Mouse (Mus musculus): ENCODE data around the gene Spink8. TPM values are rescaled to one million over a fixed set of nuclear protein-coding genes. Genes with fewer than 3 reads are reported as not detected.

Spink8 gene
- polyA plus RNA-seq, 1 experiment = 0.20 TPM

GRCm38 (mm10) chr9:109806695-109807293, 5.3 kb upstream of the Spink8 start:
- Histone ChIP-seq H3K27ac (ENCODE audit: insufficient read depth, low read length) (no peak overlapping the region), H3K27me3 (ENCODE audit: control insufficient read depth, insufficient read depth, low read length) (no peaks in the 10 kb centered on the region), H3K4me3 (replicated peaks; ENCODE audit: insufficient read depth, low read depth, low read length) (no peak overlapping the region), H3K4me1 (ENCODE audit: control insufficient read depth, insufficient read depth, low read length) (no peaks in the 10 kb centered on the region)
- DNase-seq = no peak
- 81% methylated on average over 2 of the region's 2 CpGs for WGBS
- TF ChIP-seq CTCF (IDR thresholded peaks at IDR 0.05; ENCODE audit: borderline replicate concordance, insufficient read depth, low read depth, low read length) (no peak), POLR2A (IDR thresholded peaks at IDR 0.05; ENCODE audit: borderline replicate concordance, insufficient read depth, low read length) (no peak)

DNA sequence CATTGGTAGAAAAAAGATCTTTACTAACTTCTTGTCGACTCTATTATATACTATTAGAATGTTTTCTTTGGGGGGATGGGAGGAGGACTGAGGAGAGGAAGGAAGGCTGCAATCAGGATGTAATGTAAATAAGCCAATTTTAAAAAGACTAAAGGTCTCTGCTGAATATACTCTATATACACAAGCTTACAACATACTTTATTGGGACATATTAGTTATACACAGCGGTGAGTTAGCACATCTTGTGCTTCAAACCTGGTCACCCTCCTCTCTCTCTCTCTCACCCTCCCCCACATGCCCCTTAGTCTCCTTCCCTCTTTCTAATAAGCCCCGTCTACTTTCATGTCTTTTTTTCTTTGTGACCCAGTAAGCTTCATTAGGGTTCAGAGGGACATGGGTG, 4.2 kb upstream of the Spink8 start:
- no peak for TF ChIP-seq CTCF (IDR thresholded peaks at IDR 0.05; ENCODE audit: borderline replicate concordance, insufficient read depth, low read depth, low read length)
- no peak for TF ChIP-seq POLR2A (IDR thresholded peaks at IDR 0.05; ENCODE audit: borderline replicate concordance, insufficient read depth, low read length)
- Histone ChIP-seq H3K4me3 (replicated peaks; ENCODE audit: insufficient read depth, low read depth, low read length) (no peak overlapping the region), H3K27ac (ENCODE audit: insufficient read depth, low read length) (no peak overlapping the region), H3K4me1 (ENCODE audit: control insufficient read depth, insufficient read depth, low read length) (no peaks in the 10 kb centered on the region), H3K27me3 (ENCODE audit: control insufficient read depth, insufficient read depth, low read length) (no peaks in the 10 kb centered on the region)
- DNase-seq = no peak
- 60% methylated on average over 3 of the region's 3 CpGs for WGBS

DNA sequence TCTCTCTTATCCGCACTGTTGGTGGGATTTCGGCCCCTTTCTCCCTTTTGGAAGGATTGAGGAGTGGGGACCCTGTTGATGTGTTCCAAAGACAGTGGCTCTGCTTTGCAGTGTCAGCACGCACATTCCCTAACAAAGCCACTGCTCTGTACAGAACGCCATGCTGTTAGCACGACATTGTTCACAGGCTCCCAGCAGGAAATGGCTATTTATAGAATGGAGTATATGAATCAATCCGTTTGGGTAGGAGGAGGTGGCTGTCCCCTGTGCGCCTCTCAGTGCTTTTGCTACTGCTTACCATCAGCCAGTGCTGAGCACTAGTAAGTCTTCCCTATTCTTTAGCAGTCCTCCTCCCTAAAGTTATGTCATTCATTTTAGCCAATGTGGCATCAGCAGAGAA, 1.3 kb downstream of the Spink8 start:
- Histone ChIP-seq H3K4me3 (replicated peaks; ENCODE audit: insufficient read depth, low read depth, low read length) (no peak overlapping the region), H3K27ac (ENCODE audit: insufficient read depth, low read length) (no peak overlapping the region), H3K27me3 (ENCODE audit: control insufficient read depth, insufficient read depth, low read length) (no peaks in the 10 kb centered on the region), H3K4me1 (ENCODE audit: control insufficient read depth, insufficient read depth, low read length) (peaks cover 4% of the 10 kb centered on the region)
- 8% methylated on average over 7 of the region's 7 CpGs for WGBS
- TF ChIP-seq CTCF (IDR thresholded peaks at IDR 0.05; ENCODE audit: borderline replicate concordance, insufficient read depth, low read depth, low read length) (no peak), POLR2A (IDR thresholded peaks at IDR 0.05; ENCODE audit: borderline replicate concordance, insufficient read depth, low read length) (no peak)
- DNase-seq = peak; percentile 11 to 27

DNA sequence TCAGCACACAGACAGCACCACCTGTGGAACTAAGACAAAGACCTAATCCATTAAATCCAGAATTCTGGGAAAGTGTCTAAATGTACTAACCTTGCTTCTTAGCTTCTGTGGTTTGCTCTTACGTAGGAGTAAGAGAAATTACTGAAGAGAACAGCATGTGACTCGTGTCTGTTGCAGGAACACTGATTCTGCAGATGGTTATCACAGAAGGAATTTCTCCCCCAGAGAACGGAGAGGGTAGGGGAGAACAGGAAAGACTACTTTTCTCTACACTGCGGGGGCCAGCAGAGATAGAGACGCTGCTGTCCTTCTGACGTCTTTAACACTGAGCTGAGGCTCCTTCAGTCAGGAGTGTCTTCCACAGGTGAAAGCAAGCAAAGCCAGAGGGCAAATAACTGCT, 4.3 kb downstream of the Spink8 start:
- 67% methylated on average over 6 of the region's 6 CpGs for WGBS
- TF ChIP-seq POLR2A (IDR thresholded peaks at IDR 0.05; ENCODE audit: borderline replicate concordance, insufficient read depth, low read length) (no peak), CTCF (IDR thresholded peaks at IDR 0.05; ENCODE audit: borderline replicate concordance, insufficient read depth, low read depth, low read length) (no peak)
- DNase-seq = no peak
- Histone ChIP-seq H3K4me1 (ENCODE audit: control insufficient read depth, insufficient read depth, low read length) (peaks cover 4% of the 10 kb centered on the region), H3K4me3 (replicated peaks; ENCODE audit: insufficient read depth, low read depth, low read length) (no peak overlapping the region), H3K27me3 (ENCODE audit: control insufficient read depth, insufficient read depth, low read length) (no peaks in the 10 kb centered on the region), H3K27ac (ENCODE audit: insufficient read depth, low read length) (no peak overlapping the region)

DNA sequence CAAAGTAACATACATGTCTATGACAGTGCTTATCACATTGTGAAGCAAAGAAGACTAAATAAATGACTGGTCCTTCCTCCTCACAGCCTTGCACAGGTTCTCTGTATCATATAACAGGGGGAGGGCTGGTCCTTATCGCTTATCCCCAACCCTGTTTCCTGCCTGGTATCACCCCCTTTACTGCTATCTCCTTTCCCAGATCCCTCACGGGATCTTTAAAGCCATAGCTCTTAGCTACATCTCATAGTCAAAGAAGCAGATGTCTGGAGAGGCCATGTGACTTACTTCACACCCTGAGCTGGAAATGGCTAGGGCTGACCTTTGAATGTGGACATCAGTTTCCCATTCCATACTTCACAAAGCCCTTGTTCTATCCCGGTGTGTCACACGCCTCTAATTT, 13.7 kb downstream of the Spink8 start:
- 70% methylated on average over 4 of the region's 4 CpGs for WGBS
- no peak for TF ChIP-seq POLR2A (IDR thresholded peaks at IDR 0.05; ENCODE audit: borderline replicate concordance, insufficient read depth, low read length)
- TF ChIP-seq CTCF (IDR thresholded peaks at IDR 0.05; ENCODE audit: borderline replicate concordance, insufficient read depth, low read depth, low read length) = no peak
- DNase-seq = no peak
- Histone ChIP-seq H3K27me3 (ENCODE audit: control insufficient read depth, insufficient read depth, low read length) (no peaks in the 10 kb centered on the region), H3K27ac (ENCODE audit: insufficient read depth, low read length) (no peak overlapping the region), H3K4me1 (ENCODE audit: control insufficient read depth, insufficient read depth, low read length) (no peaks in the 10 kb centered on the region), H3K4me3 (replicated peaks; ENCODE audit: insufficient read depth, low read depth, low read length) (no peak overlapping the region)

- no peaks in the 10 kb centered on the region for H3K4me1 ChIP-seq (ENCODE audit: control insufficient read depth, insufficient read depth, low read length)
- DNase-seq = no peak
- TF ChIP-seq CTCF (IDR thresholded peaks at IDR 0.05; ENCODE audit: borderline replicate concordance, insufficient read depth, low read depth, low read length) (no peak), POLR2A (IDR thresholded peaks at IDR 0.05; ENCODE audit: borderline replicate concordance, insufficient read depth, low read length) (no peak)
- no peak overlapping the region for H3K4me3 ChIP-seq (replicated peaks; ENCODE audit: insufficient read depth, low read depth, low read length)
- no peak overlapping the region for H3K27ac ChIP-seq (ENCODE audit: insufficient read depth, low read length)
- 75% methylated on average over 5 of the region's 5 CpGs for WGBS
- H3K27me3 ChIP-seq (ENCODE audit: control insufficient read depth, insufficient read depth, low read length) = no peaks in the 10 kb centered on the region
Observed at GRCm38 (mm10) chr9:109826181-109826580, 14.1 kb downstream of the Spink8 start.

- Histone ChIP-seq H3K27ac (ENCODE audit: insufficient read depth, low read length) (peak within 1 kb of the TSS; percentile 45; the same call in 1 of the 2 replicates), H3K4me1 (ENCODE audit: control insufficient read depth, insufficient read depth, low read length) (0 out of 2 replicates have a peak, but pooled peaks cover 3% of the 10 kb centered on the region), H3K27me3 (ENCODE audit: control insufficient read depth, insufficient read depth, low read length) (no peaks in the 10 kb centered on the region), H3K4me3 (replicated peaks; ENCODE audit: insufficient read depth, low read depth, low read length) (peak within 1 kb of the TSS; percentile 75)
- WGBS = under 1% methylated on average over 32 of the region's 32 CpGs
- peak; percentile 75 for TF ChIP-seq CTCF (IDR thresholded peaks at IDR 0.05; ENCODE audit: borderline replicate concordance, insufficient read depth, low read depth, low read length)
- peak; percentile 85 for TF ChIP-seq POLR2A (IDR thresholded peaks at IDR 0.05; ENCODE audit: borderline replicate concordance, insufficient read depth, low read length)
- peak; percentile 84 to 90 for DNase-seq
Observed at GRCm38 (mm10) chr9:109832391-109833087, 20.5 kb downstream of the Spink8 start, which contains the start of gene Nme6. Nme6 (plus strand) TSS chr9:109832749.

GRCm38 (mm10) chr9:109833088-109833412, 21.0 kb downstream of the Spink8 start:
- peak overlapping the region; percentile 75 for H3K4me3 ChIP-seq (replicated peaks; ENCODE audit: insufficient read depth, low read depth, low read length)
- H3K27ac ChIP-seq (ENCODE audit: insufficient read depth, low read length) = no peak overlapping the region
- TF ChIP-seq POLR2A (IDR thresholded peaks at IDR 0.05; ENCODE audit: borderline replicate concordance, insufficient read depth, low read length) = no peak
- no peak for TF ChIP-seq CTCF (IDR thresholded peaks at IDR 0.05; ENCODE audit: borderline replicate concordance, insufficient read depth, low read depth, low read length)
- H3K4me1 ChIP-seq (ENCODE audit: control insufficient read depth, insufficient read depth, low read length) = 0 out of 2 replicates have a peak, but pooled peaks cover 3% of the 10 kb centered on the region
- DNase-seq = no peak
- WGBS = 4% methylated on average over 6 of the region's 6 CpGs
- H3K27me3 ChIP-seq (ENCODE audit: control insufficient read depth, insufficient read depth, low read length) = no peaks in the 10 kb centered on the region

Measured in cerebellum, adult 2 months (tissue).